Mouse (Mus musculus): ENCODE results near the gene Ifi211.
"Not testable (repeated sequence)": the region's sequence is repeated elsewhere in the genome, so short reads cannot be mapped to it uniquely, and the experiment has no call there.

The Ifi211 gene

DNA sequence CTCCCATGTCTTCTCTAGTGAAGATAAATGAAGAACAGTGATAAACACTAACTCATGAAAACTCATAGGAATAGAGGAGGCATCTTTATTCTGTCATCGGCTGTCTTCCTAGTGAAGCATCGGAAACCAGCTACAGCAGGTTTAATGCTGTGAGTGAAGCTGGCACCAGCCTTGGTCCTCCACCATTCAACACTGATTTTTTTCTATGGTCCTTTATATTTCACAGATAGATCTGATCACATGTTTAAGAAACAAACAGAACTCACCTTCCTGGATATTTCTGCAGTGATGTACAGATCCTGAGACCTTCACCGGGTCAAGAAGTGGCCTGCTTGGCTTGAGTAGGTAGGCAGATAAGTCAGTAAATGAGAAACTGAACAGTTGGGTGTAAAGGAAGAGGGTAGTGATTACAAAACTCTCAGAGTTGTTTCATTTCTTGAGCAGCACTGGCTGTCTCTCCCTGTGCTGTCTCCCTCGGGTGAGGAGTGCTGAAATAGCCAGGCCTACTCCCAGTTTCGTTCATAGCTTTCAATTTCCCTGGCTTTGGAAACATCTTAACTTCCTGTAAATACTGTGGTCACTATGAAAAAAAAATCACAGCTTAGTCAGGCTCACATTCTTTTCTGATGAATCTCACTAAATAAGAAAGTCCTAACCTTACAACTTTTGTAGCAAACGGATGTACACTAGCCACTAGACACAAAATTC is at the start of gene Ifi211:
TSS of gene Ifi211 (minus strand) at position 499 of the 708 bp plus-strand sequence.
- DNase-seq: not testable (repeated sequence)

DNA sequence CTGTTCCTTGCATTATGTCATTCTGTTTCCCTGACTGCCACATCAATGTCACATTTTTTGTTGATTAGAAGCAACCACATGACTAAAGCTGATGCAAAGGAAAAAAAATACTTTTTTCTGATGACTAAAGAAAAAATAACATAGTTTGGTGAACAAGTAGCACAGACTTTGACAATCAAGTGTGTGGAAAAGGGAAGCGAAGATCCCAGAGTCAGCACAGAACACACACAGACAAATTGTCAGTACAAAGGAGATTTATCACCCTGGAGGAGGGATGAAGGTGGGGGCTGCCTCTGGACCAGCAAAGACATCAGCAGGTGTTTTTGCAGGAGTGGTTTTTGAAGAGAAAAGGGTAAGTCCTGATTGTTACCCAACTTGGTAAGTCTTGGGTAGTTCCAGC is 48.6 kb upstream of the Ifi211 start:
- not testable (repeated sequence) for DNase-seq

DNA sequence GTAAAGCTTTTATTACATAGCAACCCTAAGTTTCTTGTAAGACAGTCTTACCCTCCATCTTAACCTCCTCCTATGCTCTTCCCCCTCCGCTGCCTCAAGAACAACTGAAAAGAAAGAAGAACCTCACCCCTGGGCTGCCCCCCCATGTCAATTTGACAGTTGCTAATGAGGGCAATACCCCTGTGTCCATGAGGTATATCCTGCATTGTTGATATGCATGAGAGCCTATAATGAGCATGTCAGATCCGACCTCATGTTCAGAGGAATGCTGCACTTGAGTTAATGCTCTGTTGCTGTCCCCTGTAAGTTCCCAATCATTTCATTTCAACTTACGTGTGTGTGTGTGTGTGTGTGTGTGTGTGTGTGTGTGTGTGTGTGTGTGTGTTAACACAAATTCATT is 47.2 kb upstream of the Ifi211 start:
- peak; percentile 4 for DNase-seq

DNA sequence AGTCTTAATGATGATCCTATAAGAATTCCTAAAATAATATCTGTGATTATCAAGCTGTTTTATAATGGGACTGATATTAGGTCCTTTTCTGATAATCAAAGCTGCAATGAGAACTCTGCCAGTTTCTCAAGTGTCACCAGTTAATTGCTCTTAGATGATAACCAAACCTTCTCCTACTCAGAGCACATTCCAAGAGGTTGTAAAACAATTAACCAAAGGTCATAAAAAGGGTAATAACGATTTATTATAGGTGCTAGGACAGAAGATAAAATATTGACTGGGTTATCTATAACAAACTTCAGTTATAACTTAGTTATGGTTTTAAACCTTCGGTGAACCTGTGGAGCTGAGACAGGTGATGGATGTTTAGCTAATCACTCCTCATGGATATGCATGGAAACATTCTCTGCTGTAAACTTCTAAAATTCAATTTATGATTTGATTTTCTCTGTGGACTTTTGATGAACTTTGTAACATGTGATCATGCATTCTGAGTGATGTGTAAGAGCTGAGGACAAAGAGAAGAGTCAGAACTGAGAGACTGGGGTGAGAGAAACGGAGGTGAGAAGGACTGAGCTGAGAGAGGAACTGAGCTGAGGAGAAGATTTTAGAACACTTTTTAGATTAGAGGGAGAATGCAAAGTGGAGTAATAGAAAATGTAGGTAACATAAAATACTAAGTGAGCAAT is 43.1 kb upstream of the Ifi211 start:
- DNase-seq: not testable (repeated sequence)

- no peak for DNase-seq
These were observed 42.4 kb upstream of the Ifi211 start for GRCm38 (mm10) chr1:173955071-173955796.

GRCm38 (mm10) chr1:173953563-173953962 is 40.7 kb upstream of the Ifi211 start:
- DNase-seq: no peak

DNA sequence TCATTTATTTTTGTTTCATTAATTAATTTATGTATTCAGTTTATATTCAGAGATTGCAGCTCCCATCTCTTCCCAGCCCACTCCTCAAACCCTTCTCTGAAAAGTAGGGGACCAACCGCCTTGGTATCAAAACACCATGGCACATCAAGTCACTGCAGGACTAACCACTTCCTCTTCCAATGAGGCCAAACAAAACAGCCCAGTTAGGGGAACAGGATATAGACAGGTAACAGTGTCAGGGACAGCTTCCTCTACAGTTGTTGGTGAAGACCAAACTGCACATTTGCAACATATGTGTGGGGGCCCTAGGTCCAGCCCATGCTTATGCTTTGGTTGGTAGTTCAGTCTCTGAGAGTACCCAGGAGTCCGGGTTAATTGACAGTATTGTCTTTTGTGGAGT is 36.2 kb upstream of the Ifi211 start:
- not testable (repeated sequence) for DNase-seq

- DNase-seq: not testable (repeated sequence)
These were observed 29.9 kb upstream of the Ifi211 start for GRCm38 (mm10) chr1:173942780-173943066.

DNA sequence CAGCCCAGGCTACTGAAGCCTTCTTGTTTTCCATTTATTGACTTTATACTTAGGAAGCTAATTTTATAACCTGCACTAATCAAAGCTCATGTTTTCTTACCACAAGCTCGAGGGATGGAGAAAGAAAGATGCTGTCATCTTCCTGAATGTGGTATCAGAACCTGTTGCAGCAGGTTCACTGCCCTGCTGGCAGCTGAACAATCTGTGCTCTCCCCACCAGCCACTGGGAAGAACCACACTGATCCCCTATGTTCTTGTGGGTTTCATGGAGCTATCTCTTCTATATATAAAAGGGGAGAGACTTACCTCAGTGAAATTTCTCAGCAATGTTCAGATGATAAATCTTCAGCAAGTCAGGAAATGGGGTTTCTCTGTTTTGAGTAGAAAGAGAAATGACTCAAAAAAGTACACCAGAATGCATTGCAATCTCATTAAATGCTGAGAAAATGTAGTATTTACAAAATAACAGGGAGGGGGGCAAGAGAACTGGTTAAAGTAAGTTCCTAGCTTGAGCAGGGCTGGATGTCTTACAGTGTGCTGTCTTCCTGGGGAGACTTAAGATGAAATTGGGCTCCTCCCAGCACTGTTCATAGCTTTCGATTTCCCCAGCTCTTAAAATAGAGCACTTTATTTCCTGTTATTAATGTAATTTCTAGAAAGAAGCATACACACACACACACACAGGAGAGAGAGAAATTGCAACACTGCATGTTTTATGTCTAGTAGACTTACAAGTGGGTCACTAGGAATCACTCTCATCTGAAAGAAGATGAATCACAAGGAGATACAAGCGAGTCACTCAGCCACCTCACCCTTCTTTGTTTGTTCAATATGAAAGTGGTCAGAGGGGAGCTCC is 29.3 kb upstream of the Ifi211 start, which contains the start of the genes Mndal and Ifi203:
TSS of gene Mndal (minus strand) at position 568 of the 856 bp plus-strand sequence.
TSS of gene Ifi203 (minus strand) at position 749 of the 856 bp plus-strand sequence.
- not testable (repeated sequence) for DNase-seq

DNA sequence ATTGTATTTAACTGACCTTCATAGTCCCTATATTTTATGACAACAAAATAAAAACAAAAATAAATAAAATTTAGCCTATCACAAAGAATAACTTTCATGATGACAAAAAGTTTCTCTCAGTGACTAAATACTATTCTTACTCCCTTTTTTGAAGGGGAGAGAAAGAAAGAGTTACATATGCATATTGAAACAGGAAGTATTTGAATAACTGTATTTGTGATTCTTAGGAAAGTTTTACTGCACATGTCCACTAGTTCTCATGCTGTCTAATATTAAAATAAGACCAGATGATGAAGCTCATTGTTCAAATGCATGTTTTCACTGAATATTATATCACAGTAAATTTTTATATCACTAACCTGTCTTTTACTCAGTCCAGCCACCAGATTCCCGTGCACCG is 28.7 kb upstream of the Ifi211 start:
- not testable (repeated sequence) for DNase-seq

GRCm38 (mm10) chr1:173919279-173919678 is 6.4 kb upstream of the Ifi211 start:
- DNase-seq: not testable (repeated sequence)

GRCm38 (mm10) chr1:173914559-173914958 is 1.7 kb upstream of the Ifi211 start:
- DNase-seq: no peak

DNA sequence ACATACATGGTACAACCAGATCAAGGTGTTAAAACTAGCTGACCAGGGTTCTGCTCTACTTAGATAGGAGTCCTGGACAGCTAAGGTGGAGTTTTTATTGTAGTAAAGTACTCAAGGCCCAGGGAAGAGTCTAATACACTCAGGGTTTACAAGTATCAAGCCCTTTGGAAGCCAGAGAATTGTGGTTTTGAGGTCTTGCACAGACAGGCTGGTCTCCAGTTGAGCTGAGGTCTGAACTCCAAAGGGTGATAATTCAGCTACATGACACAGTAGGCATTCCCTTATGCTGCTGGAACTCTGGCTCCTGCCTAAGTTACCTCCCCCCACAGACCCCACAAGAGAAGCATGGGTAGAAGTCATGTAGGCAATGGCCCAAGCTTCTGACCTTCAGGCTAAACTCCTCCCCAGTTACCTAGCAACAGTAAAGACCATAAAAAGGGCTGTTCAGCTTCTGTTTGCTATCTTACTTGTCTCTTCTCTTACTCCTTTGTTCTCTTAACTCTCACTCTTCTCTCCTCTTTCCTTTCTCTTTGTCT is 478 bp upstream of the Ifi211 start:
- not testable (repeated sequence) for DNase-seq

- no peak for DNase-seq
These were observed 910 bp downstream of the Ifi211 start for GRCm38 (mm10) chr1:173911808-173912464.

GRCm38 (mm10) chr1:173908390-173908789 is 4.5 kb downstream of the Ifi211 start:
- not testable (repeated sequence) for DNase-seq

GRCm38 (mm10) chr1:173905885-173906284 is 7.0 kb downstream of the Ifi211 start:
- not testable (repeated sequence) for DNase-seq

GRCm38 (mm10) chr1:173889741-173890140 is 23.1 kb downstream of the Ifi211 start:
- not testable (repeated sequence) for DNase-seq

GRCm38 (mm10) chr1:173887026-173887787 is 25.6 kb downstream of the Ifi211 start:
- DNase-seq: not testable (repeated sequence)

- DNase-seq: not testable (repeated sequence)
These were observed 32.7 kb downstream of the Ifi211 start for GRCm38 (mm10) chr1:173880004-173880666.
